ENCODE assay signal across 9 mouse cellular contexts in the genomic region with DNA sequence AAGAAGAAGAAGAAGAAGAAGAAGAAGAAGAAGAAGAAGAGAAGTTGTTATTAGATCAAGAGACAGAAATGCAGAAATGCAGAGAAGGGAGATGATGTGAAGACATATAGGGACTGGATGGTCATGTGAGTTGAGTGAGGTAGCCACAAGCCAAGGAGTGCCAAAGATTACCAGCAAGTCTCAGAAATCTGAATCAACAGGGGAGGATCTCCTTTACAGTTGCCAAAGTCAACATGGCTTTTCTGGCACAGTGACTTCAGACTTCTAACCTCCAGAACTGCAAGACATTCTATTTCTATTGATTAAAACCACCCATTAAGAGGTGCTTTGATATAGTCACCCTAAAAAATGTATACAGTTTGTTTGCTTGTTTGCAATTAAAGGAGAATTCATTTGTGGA.
"Had no signal": no experiment of that assay in that cellular context is flagged by ENCODE, and none has a peak within 500 bp of the region (broad histone marks: within the 10 kb centered on the region; RNA-seq: fewer than 3 reads in every experiment).

No protein-coding gene starts in this region.

- DNase-seq: liver, postnatal 0 days; lung, adult 2 months; lung, postnatal 14 days; lung, postnatal 36 days; right cerebral cortex, postnatal 25 days; right cerebral cortex, postnatal 4 days; thymus, adult 2 months; thymus, postnatal 25 days; thymus, postnatal 4 days had no signal
